Mouse (Mus musculus) kidney, adult 2 months (tissue): ENCODE data around the gene Efcab1. TPM values are rescaled to one million over a fixed set of nuclear protein-coding genes. Genes with fewer than 3 reads are reported as not detected.

ENCODE experiments used
- DNase-seq: peaks from one replicate; pipeline ENCODE4 v3.0.0; 2021
- H3K27ac ChIP-seq: fragments of 200-500 bp; 2 replicates; pipeline ENCODE4 v1.5.1; 2012; ENCODE audit warnings: low read depth, low read length, control low read depth, inconsistent platforms; ENCODE audit not compliant: insufficient read depth
- H3K27me3 ChIP-seq: fragments of 200-500 bp; replicated peaks from 2 replicates; pipeline ENCODE4 v1.6.1; 2012; ENCODE audit warnings: mild to moderate bottlenecking, moderate library complexity, low read length, inconsistent platforms; ENCODE audit not compliant: control insufficient read depth, insufficient read depth
- H3K36me3 ChIP-seq: fragments of 200-500 bp; 2 replicates; pipeline ENCODE4 v1.6.1; 2012; ENCODE audit warnings: mild to moderate bottlenecking, moderate library complexity, low read length, inconsistent platforms; ENCODE audit not compliant: control insufficient read depth, insufficient read depth
- H3K4me1 ChIP-seq: fragments of 200-500 bp; 2 replicates; pipeline ENCODE4 v1.6.1; 2011; ENCODE audit warnings: low read length; ENCODE audit not compliant: control insufficient read depth, insufficient read depth
- H3K4me3 ChIP-seq: fragments of 200-500 bp; 2 replicates; pipeline ENCODE4 v1.5.1; 2011; ENCODE audit warnings: mild to moderate bottlenecking, low read depth, low read length, control low read depth; ENCODE audit not compliant: insufficient read depth
- CTCF ChIP-seq: fragments of 200-500 bp; conservative IDR thresholded peaks from 2 replicates; pipeline ENCODE4 v1.5.1; 2011; ENCODE audit warnings: low read depth, mild to moderate bottlenecking, control low read depth, low read length, moderate library complexity, mixed read lengths; ENCODE audit not compliant: insufficient read depth, insufficient read length
- POLR2A ChIP-seq: fragments of 200-500 bp; IDR thresholded peaks from one replicate; pipeline ENCODE4 v1.6.1; 2011; ENCODE audit warnings: low read depth, low read length, control low read depth
- WGBS: fragments of 180-500 bp; shearing (Covaris S2); methylation state at CpG from one replicate; pipeline ENCODE4 v1.1.7; 2018; 5-methylcytosine and 5-hydroxymethylcytosine counted together
- polyA plus RNA-seq: library from polyadenylated mRNA; depleted of rRNA; stranded (reverse); fragments of >200 nt; gene quantifications from 2 replicates; pipeline ENCODE4 v1.2.3, GENCODE M21; 2012

The Efcab1 gene
- polyA plus RNA-seq, 1 experiment = 0.03 TPM

DNA sequence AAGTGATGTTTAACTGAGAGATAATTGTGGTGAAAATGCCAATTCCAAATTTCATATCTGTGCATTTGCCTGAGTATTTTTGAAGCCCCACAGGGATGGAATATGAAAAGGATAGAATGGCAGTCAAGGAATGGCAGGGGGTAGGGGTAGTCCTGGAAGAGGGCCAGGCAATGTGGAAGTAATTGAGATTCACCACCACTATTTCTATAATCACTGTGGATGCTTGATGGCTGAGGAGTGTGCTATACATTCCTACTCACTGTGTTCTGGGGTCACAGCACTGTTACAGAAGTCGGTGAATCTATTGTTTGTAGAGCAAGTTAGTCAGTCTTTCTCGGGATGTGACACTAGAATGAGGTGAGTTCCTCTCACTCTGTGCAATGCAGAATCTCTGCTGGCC is 108.3 kb downstream of the Efcab1 start:
- 84% methylated on average over 2 of the region's 2 CpGs for WGBS
- Histone ChIP-seq H3K36me3 (no peaks in the 10 kb centered on the region), H3K4me1 (no peaks in the 10 kb centered on the region), H3K4me3 (no peak overlapping the region), H3K27ac (no peak overlapping the region), H3K27me3 (no peaks in the 10 kb centered on the region)
- no peak for DNase-seq
- TF ChIP-seq POLR2A (no peak), CTCF (no peak)
